Mouse (Mus musculus) testis, adult 2 months (tissue): ENCODE results near the gene Ift88.

ENCODE experiments used
- CTCF ChIP-seq: fragments of 200-500 bp; IDR thresholded peaks from 2 replicates; pipeline ENCODE4 v1.5.1; 2012; ENCODE audit warnings: low read depth, mild to moderate bottlenecking, inconsistent platforms, low read length, moderate library complexity; ENCODE audit not compliant: control insufficient read depth, insufficient read depth, insufficient replicate concordance
- POLR2A ChIP-seq: fragments of 200-500 bp; IDR thresholded peaks from 2 replicates; pipeline ENCODE4 v1.6.1; 2012; ENCODE audit warnings: low read depth, mild to moderate bottlenecking, inconsistent platforms, low read length, moderate library complexity; ENCODE audit not compliant: control insufficient read depth

DNA sequence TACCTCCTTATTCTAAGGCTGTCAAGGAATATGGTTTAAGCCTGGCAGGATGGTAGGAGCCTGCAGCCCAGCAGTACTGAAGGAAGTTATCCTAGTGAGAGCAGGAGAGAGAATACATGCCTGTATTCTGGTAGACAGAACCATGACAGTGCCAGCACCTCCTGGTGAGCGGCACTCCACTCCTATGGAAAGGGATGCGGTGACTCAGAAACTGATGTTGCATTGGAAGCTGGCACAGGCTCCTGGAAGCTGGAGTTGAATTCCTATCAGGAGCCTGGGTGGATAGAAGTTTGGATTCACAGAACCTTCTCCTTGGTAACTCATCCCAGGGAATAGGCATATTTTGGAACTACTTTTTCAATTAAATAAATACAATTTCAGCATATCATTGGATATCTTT is 70.0 kb downstream of the Ift88 start:
- TF ChIP-seq CTCF, result no peak
- TF ChIP-seq POLR2A, result no peak
